Mouse (Mus musculus) ES-E14 (cell line): ENCODE data around the gene L2hgdh. TPM values are rescaled to one million over a fixed set of nuclear protein-coding genes. Genes with fewer than 3 reads are reported as not detected.

Experiments
- DNase-seq: peaks from one replicate; pipeline ENCODE4 v3.0.0-alpha.2; 2013; ENCODE audit warnings: low read depth, low spot score
- H3K27ac ChIP-seq: 2 replicates; pipeline ENCODE4 v1.5.1; 2012; ENCODE audit warnings: low read depth, mild to moderate bottlenecking, low read length, moderate library complexity, mixed read lengths; ENCODE audit not compliant: poor library complexity, insufficient read depth, severe bottlenecking
- H3K36me3 ChIP-seq: 2 replicates; pipeline ENCODE4 v1.6.1; 2012; ENCODE audit warnings: mild to moderate bottlenecking, low read length, moderate library complexity, mixed read lengths; ENCODE audit not compliant: control insufficient read depth, poor library complexity, insufficient read depth, severe bottlenecking
- H3K4me1 ChIP-seq, 2 experiments: fragments of 150-350 bp in 1 of 2; sonication (generic) in 1 of 2; 2 replicates each; pipeline ENCODE4 v1.6.1; 2012; ENCODE audit warnings: low read length in 2 of 2, mild to moderate bottlenecking in 1 of 2, mixed read lengths in 1 of 2; ENCODE audit not compliant: control insufficient read depth in 2 of 2, insufficient read depth in 2 of 2, poor library complexity in 1 of 2
- H3K4me3 ChIP-seq, 2 experiments: fragments of 150-350 bp in 1 of 2; sonication (generic) in 1 of 2; 2 replicates each; pipeline ENCODE4 v1.5.1; 2012; ENCODE audit warnings: low read length in 2 of 2, low read depth in 1 of 2, mild to moderate bottlenecking in 1 of 2, mixed read lengths in 1 of 2; ENCODE audit not compliant: insufficient read depth in 1 of 2, poor library complexity in 1 of 2, severe bottlenecking in 1 of 2
- H3K9ac ChIP-seq: 2 replicates; pipeline ENCODE4 v1.6.1; 2012; ENCODE audit warnings: low read depth, mild to moderate bottlenecking, low read length, mixed read lengths; ENCODE audit not compliant: poor library complexity, insufficient read depth, severe bottlenecking
- H3K9me3 ChIP-seq: fragments of 150-350 bp; sonication (generic); 2 replicates; pipeline ENCODE4 v1.6.1; 2012; ENCODE audit warnings: low read depth, mild to moderate bottlenecking, low read length; ENCODE audit not compliant: control insufficient read depth, insufficient read depth
- CHD2 ChIP-seq: IDR thresholded peaks from 2 replicates; pipeline ENCODE4 v1.6.1; 2014; ENCODE audit warnings: mild to moderate bottlenecking, low read depth, low read length, inconsistent platforms
- HCFC1 ChIP-seq: IDR thresholded peaks from 2 replicates; pipeline ENCODE4 v1.6.1; 2012; ENCODE audit warnings: low read length, inconsistent platforms, borderline replicate concordance; ENCODE audit not compliant: insufficient read depth
- MAFK ChIP-seq: IDR thresholded peaks from 2 replicates; pipeline ENCODE4 v1.6.1; 2014; ENCODE audit warnings: mild to moderate bottlenecking, low read depth, low read length, inconsistent platforms; ENCODE audit not compliant: insufficient read depth
- ZC3H11A ChIP-seq: IDR thresholded peaks from 2 replicates; pipeline ENCODE4 v1.6.1; 2012; ENCODE audit warnings: low read depth, mild to moderate bottlenecking, inconsistent platforms, low read length, borderline replicate concordance
- ZNF384 ChIP-seq: IDR thresholded peaks from 2 replicates; pipeline ENCODE4 v1.6.1; 2012; ENCODE audit warnings: low read depth, low read length, inconsistent platforms
- in situ Hi-C, 2 experiments: fragments of 600-800 bp; cut with MboI; formaldehyde crosslinking; loops; one replicate each; pipeline ENCODE4 v1.15.1; 2025; ENCODE audit warnings: low sequenced_read_pairs in 2 of 2, inconsistent platforms in 1 of 2; ENCODE audit not compliant: unreplicated experiment in 2 of 2
- total RNA-seq: library from RNA; depleted of rRNA; stranded (reverse); fragments of 300-350 nt; gene quantifications from 2 replicates; pipeline ENCODE4 v1.2.3, GENCODE M21; 2012

L2hgdh gene
- total RNA-seq, 1 experiment = 28.2 TPM

- Histone ChIP-seq H3K36me3 (peaks cover 10% of the 10 kb centered on the region; the same call in 1 of the 2 replicates), H3K27ac (no peak overlapping the region), H3K4me3 (no peak overlapping the region), H3K4me1 (peaks cover 0 to 2% of the 10 kb centered on the region in 2 experiments; a peak in 1 of 4 replicates), H3K9ac (no peak overlapping the region), H3K9me3 (no peaks in the 10 kb centered on the region)
- peak; percentile 30 for DNase-seq
- TF ChIP-seq ZC3H11A = no peak
- no peak for TF ChIP-seq ZNF384
- no peak for TF ChIP-seq HCFC1
- no peak for TF ChIP-seq MAFK
- TF ChIP-seq CHD2 = no peak
- in situ Hi-C loops = no loop called here
Observed at GRCm38 (mm10) chr12:69696746-69697145, 27.9 kb downstream of the L2hgdh start.

GRCm38 (mm10) chr12:69693471-69693870 is 31.2 kb downstream of the L2hgdh start:
- H3K9ac ChIP-seq = no peak overlapping the region

GRCm38 (mm10) chr12:69690714-69691113 is 34.0 kb downstream of the L2hgdh start:
- in situ Hi-C loops = no loop called here
- H3K9me3 ChIP-seq = no peaks in the 10 kb centered on the region

More at GRCm38 (mm10) chr12:69693471-69693870, 31.2 kb downstream of the L2hgdh start:
- Histone ChIP-seq H3K4me1 (peaks cover 0 to 2% of the 10 kb centered on the region in 2 experiments; a peak in 1 of 4 replicates), H3K4me3 (peak overlapping the region; percentile 24 to 64; a peak in 3 of 4 replicates), H3K27ac (no peak overlapping the region), H3K36me3 (peaks cover 4% of the 10 kb centered on the region; the same call in 1 of the 2 replicates), H3K9me3 (no peaks in the 10 kb centered on the region)
- peak; percentile 37 for DNase-seq
- in situ Hi-C loops = no loop called here
- TF ChIP-seq CHD2 (no peak), MAFK (no peak), ZNF384 (no peak), ZC3H11A (no peak), HCFC1 (no peak)

DNA sequence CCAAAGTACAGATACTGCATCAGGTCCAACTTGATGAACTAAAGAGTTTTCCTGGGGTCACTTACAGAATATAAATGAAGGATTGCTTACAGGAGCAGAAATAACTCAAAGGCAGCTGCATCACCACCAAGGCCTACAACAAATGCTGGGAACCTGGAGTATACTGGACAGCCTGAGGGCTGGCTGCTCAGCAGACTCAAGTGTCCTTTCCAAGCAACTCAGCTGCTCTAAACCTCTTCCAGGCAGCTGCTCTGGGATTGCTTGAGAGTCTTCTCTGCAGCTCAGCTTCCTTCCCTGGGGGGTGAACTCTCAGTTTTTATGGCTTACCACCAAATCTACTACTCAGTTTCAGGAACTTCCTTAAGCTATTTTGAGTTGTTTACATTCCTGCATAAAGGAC is 35.6 kb downstream of the L2hgdh start:
- no peak overlapping the region for H3K9ac ChIP-seq
- no peak overlapping the region for H3K4me3 ChIP-seq
- H3K27ac ChIP-seq = no peak overlapping the region
- no peaks in the 10 kb centered on the region for H3K9me3 ChIP-seq
- in situ Hi-C loops = no loop called here
- TF ChIP-seq ZC3H11A (no peak), ZNF384 (no peak), CHD2 (no peak), HCFC1 (no peak), MAFK (no peak)
- no peaks in the 10 kb centered on the region for H3K4me1 ChIP-seq
- no peak for DNase-seq
- no peaks in the 10 kb centered on the region for H3K36me3 ChIP-seq

More at GRCm38 (mm10) chr12:69690714-69691113, 34.0 kb downstream of the L2hgdh start:
- no peak for DNase-seq
- no peak overlapping the region for H3K27ac ChIP-seq
- peaks cover 0 to 2% of the 10 kb centered on the region in 2 experiments; a peak in 1 of 4 replicates for H3K4me1 ChIP-seq
- H3K36me3 ChIP-seq = no peaks in the 10 kb centered on the region
- H3K4me3 ChIP-seq = no peak overlapping the region
- H3K9ac ChIP-seq = no peak overlapping the region
- no peak for TF ChIP-seq ZNF384

- in situ Hi-C loops = no loop called here
- Histone ChIP-seq H3K9me3 (no peaks in the 10 kb centered on the region), H3K36me3 (no peaks in the 10 kb centered on the region), H3K27ac (no peak overlapping the region), H3K9ac (no peak overlapping the region), H3K4me3 (no peak overlapping the region), H3K4me1 (no peaks in the 10 kb centered on the region)
- DNase-seq = no peak
- TF ChIP-seq HCFC1 (no peak), MAFK (no peak), CHD2 (no peak), ZNF384 (no peak), ZC3H11A (no peak)
Observed at GRCm38 (mm10) chr12:69688368-69688767, 36.3 kb downstream of the L2hgdh start.
